Mouse (Mus musculus): ENCODE measurements around the gene Afm. TPM values are rescaled to one million over a fixed set of nuclear protein-coding genes. Genes with fewer than 3 reads are reported as not detected.
A peak's percentile ranks its signal among the peaks of the same experiment; 100 is the strongest.

Gene Afm
- polyA plus RNA-seq, 2 experiments, result not detected

DNA sequence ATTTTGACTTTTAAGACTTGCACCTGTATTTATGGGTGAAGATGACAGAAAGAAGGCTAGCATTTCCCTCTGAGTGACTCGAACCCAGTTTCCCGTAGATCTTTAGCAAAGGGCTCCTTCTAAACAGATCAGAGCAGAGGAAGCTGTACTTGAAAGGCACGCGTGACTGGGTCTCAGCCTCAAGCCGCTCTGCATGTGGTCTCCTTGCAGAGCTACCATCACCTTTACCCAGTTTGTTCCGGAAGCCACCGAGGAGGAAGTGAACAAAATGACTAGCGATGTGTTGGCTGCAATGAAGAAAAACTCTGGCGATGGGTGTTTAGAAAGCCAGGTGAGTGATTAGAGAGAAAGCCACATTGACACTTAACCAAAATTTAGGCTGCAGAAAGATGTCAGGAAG lies 26.3 kb upstream of the Afm start:
- ATAC-seq (ENCODE audit: low FRiP score, low read depth) (no peak), DNase-seq (ENCODE audit: low spot score) (no peak)
- Histone ChIP-seq H3K4me3 (replicated peaks; ENCODE audit: low read length) (no peak overlapping the region), H3K4me2 (replicated peaks; ENCODE audit: low read depth, low read length, severe bottlenecking) (no peak overlapping the region), H3K9me3 (ENCODE audit: control insufficient read depth, low read length) (no peaks in the 10 kb centered on the region), H3K27ac (replicated peaks; ENCODE audit: low read depth, low read length) (no peak overlapping the region), H3K9ac (ENCODE audit: low read depth, low read length, severe bottlenecking) (no peak overlapping the region), H3K36me3 (ENCODE audit: control insufficient read depth, insufficient read depth, low read length) (no peaks in the 10 kb centered on the region), H3K4me1 (ENCODE audit: control insufficient read depth, insufficient read depth, low read length) (no peaks in the 10 kb centered on the region), H3K27me3 (ENCODE audit: control insufficient read depth, insufficient read depth, low read length) (no peaks in the 10 kb centered on the region)
- WGBS, result 74% methylated on average over 9 of the region's 9 CpGs
- TF ChIP-seq POLR2A (IDR thresholded peaks at IDR 0.05; ENCODE audit: borderline replicate concordance, extremely low read depth, insufficient read depth, insufficient read length), result no peak

DNA sequence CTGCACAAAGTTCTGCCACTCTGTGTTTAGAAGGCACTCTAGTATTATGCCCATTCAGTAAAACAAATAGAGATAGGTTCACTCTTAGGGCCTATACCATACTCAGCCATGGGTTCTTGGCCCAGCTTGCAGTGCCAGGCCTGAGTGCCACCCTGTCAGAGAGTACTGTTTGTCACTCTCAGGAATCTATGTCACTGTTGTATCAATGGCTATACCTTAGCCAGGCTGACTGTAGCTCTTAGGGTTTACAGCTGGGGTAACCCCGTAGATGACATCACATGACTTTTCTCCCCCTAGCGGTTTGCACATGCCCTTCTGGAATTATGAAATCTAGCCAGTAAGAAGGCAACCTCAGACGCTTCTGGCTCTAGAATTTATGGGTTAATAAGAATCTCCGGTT lies 24.4 kb upstream of the Afm start:
- no peak for DNase-seq (ENCODE audit: low spot score)
- no peak overlapping the region for H3K27ac ChIP-seq (replicated peaks; ENCODE audit: low read depth, low read length)
- whole genome bisulfite sequencing, result 80% methylated on average over 4 of the region's 4 CpGs
- no peaks in the 10 kb centered on the region for H3K9me3 ChIP-seq (ENCODE audit: control insufficient read depth, low read length)
- ATAC-seq (ENCODE audit: low FRiP score, low read depth), result no peak
- H3K36me3 ChIP-seq (ENCODE audit: control insufficient read depth, insufficient read depth, low read length), result no peaks in the 10 kb centered on the region
- no peak for TF ChIP-seq POLR2A (IDR thresholded peaks at IDR 0.05; ENCODE audit: borderline replicate concordance, extremely low read depth, insufficient read depth, insufficient read length)
- no peaks in the 10 kb centered on the region for H3K4me1 ChIP-seq (ENCODE audit: control insufficient read depth, insufficient read depth, low read length)
- no peaks in the 10 kb centered on the region for H3K27me3 ChIP-seq (ENCODE audit: control insufficient read depth, insufficient read depth, low read length)
- no peak overlapping the region for H3K9ac ChIP-seq (ENCODE audit: low read depth, low read length, severe bottlenecking)
- no peak overlapping the region for H3K4me2 ChIP-seq (replicated peaks; ENCODE audit: low read depth, low read length, severe bottlenecking)
- H3K4me3 ChIP-seq (replicated peaks; ENCODE audit: low read length), result no peak overlapping the region

DNA sequence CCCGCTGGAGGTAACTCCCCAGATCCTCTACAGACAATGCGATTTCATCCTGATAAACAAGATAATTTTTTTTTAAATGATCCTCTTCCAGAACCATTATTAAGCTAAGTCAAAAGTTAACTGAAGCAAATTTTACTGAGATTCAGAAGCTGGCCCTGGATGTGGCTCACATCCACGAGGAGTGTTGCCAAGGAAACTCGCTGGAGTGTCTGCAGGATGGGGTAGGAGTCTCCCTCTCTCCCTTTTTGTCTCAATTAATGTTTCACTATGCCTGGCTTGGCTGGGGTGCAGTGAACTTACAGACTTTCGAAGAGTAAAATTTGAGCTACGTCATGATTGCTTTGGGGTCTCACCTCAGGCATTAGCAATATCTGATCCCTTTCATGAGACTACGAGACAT lies 19.2 kb upstream of the Afm start:
- Histone ChIP-seq H3K36me3 (ENCODE audit: control insufficient read depth, insufficient read depth, low read length) (no peaks in the 10 kb centered on the region), H3K4me1 (ENCODE audit: control insufficient read depth, insufficient read depth, low read length) (no peaks in the 10 kb centered on the region), H3K27me3 (ENCODE audit: control insufficient read depth, insufficient read depth, low read length) (no peaks in the 10 kb centered on the region), H3K9ac (ENCODE audit: low read depth, low read length, severe bottlenecking) (no peak overlapping the region), H3K9me3 (ENCODE audit: control insufficient read depth, low read length) (no peaks in the 10 kb centered on the region), H3K4me3 (replicated peaks; ENCODE audit: low read length) (no peak overlapping the region), H3K27ac (replicated peaks; ENCODE audit: low read depth, low read length) (no peak overlapping the region), H3K4me2 (replicated peaks; ENCODE audit: low read depth, low read length, severe bottlenecking) (no peak overlapping the region)
- DNase-seq (ENCODE audit: low spot score) (no peak), ATAC-seq (ENCODE audit: low FRiP score, low read depth) (no peak)
- WGBS, result 75% methylated on average over 7 of the region's 7 CpGs
- no peak for TF ChIP-seq POLR2A (IDR thresholded peaks at IDR 0.05; ENCODE audit: borderline replicate concordance, extremely low read depth, insufficient read depth, insufficient read length)

DNA sequence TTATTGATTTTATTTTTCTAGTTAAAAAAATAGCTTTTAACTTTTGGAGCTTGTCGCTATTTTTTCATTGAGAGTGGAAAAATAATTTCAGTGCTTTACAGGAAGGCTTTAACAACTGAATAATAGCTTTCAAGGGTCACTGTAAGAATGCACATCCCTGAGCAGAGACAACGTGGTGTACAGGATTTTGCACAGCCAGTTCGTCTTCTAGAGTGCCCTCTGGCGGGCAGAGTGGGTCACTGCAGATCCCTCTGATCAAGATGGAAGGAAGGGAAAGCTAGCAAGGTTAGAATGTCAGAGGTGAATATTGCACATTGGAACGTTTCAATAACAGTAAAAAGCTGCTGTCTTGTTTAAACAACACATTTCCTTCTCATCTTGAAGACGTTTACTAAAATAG lies 18.0 kb upstream of the Afm start:
- no peak for ATAC-seq (ENCODE audit: low FRiP score, low read depth)
- no peak for TF ChIP-seq POLR2A (IDR thresholded peaks at IDR 0.05; ENCODE audit: borderline replicate concordance, extremely low read depth, insufficient read depth, insufficient read length)
- DNase-seq (ENCODE audit: low spot score), result peak; percentile 66
- Histone ChIP-seq H3K9me3 (ENCODE audit: control insufficient read depth, low read length) (no peaks in the 10 kb centered on the region), H3K27ac (replicated peaks; ENCODE audit: low read depth, low read length) (no peak overlapping the region), H3K4me3 (replicated peaks; ENCODE audit: low read length) (no peak overlapping the region), H3K9ac (ENCODE audit: low read depth, low read length, severe bottlenecking) (no peak overlapping the region), H3K36me3 (ENCODE audit: control insufficient read depth, insufficient read depth, low read length) (no peaks in the 10 kb centered on the region), H3K4me1 (ENCODE audit: control insufficient read depth, insufficient read depth, low read length) (no peaks in the 10 kb centered on the region), H3K4me2 (replicated peaks; ENCODE audit: low read depth, low read length, severe bottlenecking) (no peak overlapping the region), H3K27me3 (ENCODE audit: control insufficient read depth, insufficient read depth, low read length) (no peaks in the 10 kb centered on the region)
- 6% methylated on average over 6 of the region's 6 CpGs for WGBS

DNA sequence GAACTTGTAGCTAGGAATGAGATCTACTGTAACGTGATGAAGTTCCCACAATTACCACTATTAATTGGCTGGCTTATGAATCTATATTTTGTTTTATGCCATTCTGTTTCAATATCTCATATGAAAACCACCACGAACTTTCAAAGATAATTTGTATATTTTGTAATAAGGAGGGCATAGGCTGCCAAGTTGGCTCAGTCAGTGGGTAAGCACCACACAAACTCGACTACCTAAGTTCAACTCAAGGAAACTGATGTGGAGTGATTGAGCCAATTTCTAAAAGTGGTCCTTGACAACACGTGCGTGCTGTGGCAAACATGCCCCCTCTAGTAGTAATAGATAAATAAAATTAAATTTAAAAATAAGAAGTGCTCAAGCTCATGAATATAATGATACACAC lies 17.0 kb upstream of the Afm start:
- no peak for DNase-seq (ENCODE audit: low spot score)
- H3K27me3 ChIP-seq (ENCODE audit: control insufficient read depth, insufficient read depth, low read length), result no peaks in the 10 kb centered on the region
- H3K27ac ChIP-seq (replicated peaks; ENCODE audit: low read depth, low read length), result no peak overlapping the region
- no peaks in the 10 kb centered on the region for H3K36me3 ChIP-seq (ENCODE audit: control insufficient read depth, insufficient read depth, low read length)
- no peaks in the 10 kb centered on the region for H3K9me3 ChIP-seq (ENCODE audit: control insufficient read depth, low read length)
- no peak overlapping the region for H3K9ac ChIP-seq (ENCODE audit: low read depth, low read length, severe bottlenecking)
- ATAC-seq (ENCODE audit: low FRiP score, low read depth), result no peak
- no peaks in the 10 kb centered on the region for H3K4me1 ChIP-seq (ENCODE audit: control insufficient read depth, insufficient read depth, low read length)
- TF ChIP-seq POLR2A (IDR thresholded peaks at IDR 0.05; ENCODE audit: borderline replicate concordance, extremely low read depth, insufficient read depth, insufficient read length), result no peak
- H3K4me3 ChIP-seq (replicated peaks; ENCODE audit: low read length), result no peak overlapping the region
- WGBS, result 89% methylated on average over 5 of the region's 5 CpGs
- H3K4me2 ChIP-seq (replicated peaks; ENCODE audit: low read depth, low read length, severe bottlenecking), result no peak overlapping the region

DNA sequence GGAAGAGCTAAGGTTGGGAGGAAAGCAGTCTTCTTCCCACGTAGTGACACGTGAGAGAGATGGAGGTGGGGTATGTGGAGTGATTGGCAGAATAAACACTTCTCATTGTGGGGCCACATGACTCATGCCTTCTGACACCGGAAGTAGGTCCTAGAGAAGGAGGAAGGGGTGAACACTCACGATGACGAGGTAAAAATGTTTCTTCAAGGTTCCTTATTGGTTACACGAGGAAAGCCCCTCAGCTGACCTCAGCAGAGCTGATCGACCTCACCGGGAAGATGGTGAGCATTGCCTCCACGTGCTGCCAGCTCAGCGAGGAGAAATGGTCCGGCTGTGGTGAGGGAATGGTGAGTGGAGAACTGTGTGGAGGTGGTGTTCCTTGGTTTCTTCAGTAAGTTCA lies 14.0 kb upstream of the Afm start:
- 83% methylated on average over 11 of the region's 11 CpGs for WGBS
- no peak for TF ChIP-seq POLR2A (IDR thresholded peaks at IDR 0.05; ENCODE audit: borderline replicate concordance, extremely low read depth, insufficient read depth, insufficient read length)
- H3K27me3 ChIP-seq (ENCODE audit: control insufficient read depth, insufficient read depth, low read length), result no peaks in the 10 kb centered on the region
- no peaks in the 10 kb centered on the region for H3K36me3 ChIP-seq (ENCODE audit: control insufficient read depth, insufficient read depth, low read length)
- no peaks in the 10 kb centered on the region for H3K4me1 ChIP-seq (ENCODE audit: control insufficient read depth, insufficient read depth, low read length)
- DNase-seq (ENCODE audit: low spot score) (no peak), ATAC-seq (ENCODE audit: low FRiP score, low read depth) (no peak)
- no peak overlapping the region for H3K27ac ChIP-seq (replicated peaks; ENCODE audit: low read depth, low read length)
- no peak overlapping the region for H3K4me2 ChIP-seq (replicated peaks; ENCODE audit: low read depth, low read length, severe bottlenecking)
- no peak overlapping the region for H3K9ac ChIP-seq (ENCODE audit: low read depth, low read length, severe bottlenecking)
- H3K9me3 ChIP-seq (ENCODE audit: control insufficient read depth, low read length), result no peaks in the 10 kb centered on the region
- no peak overlapping the region for H3K4me3 ChIP-seq (replicated peaks; ENCODE audit: low read length)

All from limb, embryonic 14.5 days (tissue).